Mouse (Mus musculus): Measurements from ENCODE around the gene Mrps18a. TPM values are rescaled to one million over a fixed set of nuclear protein-coding genes. Genes with fewer than 3 reads are reported as not detected.

Mrps18a gene
- total and polyA plus RNA-seq, 2 experiments = 33.3 to 44.6 TPM

DNA sequence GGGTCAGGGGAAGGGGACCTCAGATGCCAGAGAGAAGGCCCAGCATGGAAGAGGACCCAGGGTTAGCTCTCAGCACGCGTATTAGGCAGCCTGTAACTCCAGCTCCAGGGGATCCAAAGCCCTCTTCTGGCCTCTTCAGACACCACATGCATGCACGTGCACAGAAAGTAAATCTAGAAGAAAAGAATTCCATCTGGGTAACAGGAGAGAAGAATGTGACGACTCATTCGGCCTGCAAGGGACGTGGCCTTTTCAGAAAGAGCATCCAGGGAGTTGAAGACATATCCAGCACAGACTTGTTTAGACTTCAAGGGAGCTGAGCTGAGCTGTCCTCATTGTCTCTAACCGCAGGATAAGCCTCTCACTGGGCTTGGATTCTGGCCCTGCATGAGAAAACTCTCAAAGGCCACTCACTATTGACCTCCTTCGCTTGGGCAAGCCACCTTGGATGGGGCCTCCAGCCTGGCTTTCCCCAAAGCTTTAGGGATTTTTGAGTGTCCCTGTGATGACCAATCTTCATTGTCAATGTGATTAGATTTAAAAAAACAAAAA, 8.1 kb upstream of the Mrps18a start:
- H3K27me3 ChIP-seq (ENCODE audit: control insufficient read depth, insufficient read depth, low read length) = no peaks in the 10 kb centered on the region
- no peaks in the 10 kb centered on the region for H3K4me1 ChIP-seq (ENCODE audit: control insufficient read depth, insufficient read depth, low read length)
- TF ChIP-seq POLR2A (IDR thresholded peaks at IDR 0.05; ENCODE audit: extremely low read depth, insufficient read depth, low read length) = no peak
- no peak for TF ChIP-seq CTCF (IDR thresholded peaks at IDR 0.05; ENCODE audit: low read depth, low read length)
- H3K36me3 ChIP-seq (ENCODE audit: control insufficient read depth, insufficient read depth, low read length) = no peaks in the 10 kb centered on the region
- no peak for DNase-seq (ENCODE audit: extremely low read depth, low read depth, low spot score)
- no peak overlapping the region for H3K4me3 ChIP-seq (ENCODE audit: insufficient read depth, low read depth, low read length)
- H3K9ac ChIP-seq (ENCODE audit: low read depth, low read length) = no peak overlapping the region
- 85% methylated on average over 8 of the region's 8 CpGs for WGBS
- H3K79me2 ChIP-seq (ENCODE audit: control insufficient read depth, insufficient read depth, low read length) = no peaks in the 10 kb centered on the region
- no peak overlapping the region for H3K27ac ChIP-seq (replicated peaks; ENCODE audit: insufficient read depth, low read depth, low read length)

DNA sequence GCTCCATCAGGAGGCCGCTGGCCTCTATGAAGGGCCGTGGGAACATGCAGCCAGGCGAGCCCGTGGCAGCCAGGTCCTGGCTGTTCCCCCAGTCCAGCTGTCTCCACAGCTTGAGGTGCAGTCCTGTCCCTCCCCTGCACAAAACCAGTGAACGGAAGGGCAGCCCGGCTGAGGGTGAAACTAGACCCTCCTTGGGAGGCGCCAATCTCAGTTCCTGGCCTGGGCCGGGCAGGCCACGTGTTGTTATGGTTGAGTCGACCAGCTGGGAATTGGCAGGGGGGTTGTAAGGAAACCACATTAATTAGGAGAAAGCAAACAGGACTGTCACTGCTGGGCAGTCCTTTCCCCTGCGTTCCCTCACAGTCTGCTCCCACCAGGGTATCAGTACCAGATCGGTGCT, 6.3 kb upstream of the Mrps18a start:
- no peak overlapping the region for H3K9ac ChIP-seq (ENCODE audit: low read depth, low read length)
- no peaks in the 10 kb centered on the region for H3K79me2 ChIP-seq (ENCODE audit: control insufficient read depth, insufficient read depth, low read length)
- 55% methylated on average over 12 of the region's 12 CpGs for WGBS
- H3K4me1 ChIP-seq (ENCODE audit: control insufficient read depth, insufficient read depth, low read length) = no peaks in the 10 kb centered on the region
- TF ChIP-seq POLR2A (IDR thresholded peaks at IDR 0.05; ENCODE audit: extremely low read depth, insufficient read depth, low read length) = no peak
- no peak for TF ChIP-seq CTCF (IDR thresholded peaks at IDR 0.05; ENCODE audit: low read depth, low read length)
- H3K36me3 ChIP-seq (ENCODE audit: control insufficient read depth, insufficient read depth, low read length) = no peaks in the 10 kb centered on the region
- H3K27me3 ChIP-seq (ENCODE audit: control insufficient read depth, insufficient read depth, low read length) = no peaks in the 10 kb centered on the region
- H3K27ac ChIP-seq (replicated peaks; ENCODE audit: insufficient read depth, low read depth, low read length) = no peak overlapping the region
- DNase-seq (ENCODE audit: extremely low read depth, low read depth, low spot score) = no peak
- H3K4me3 ChIP-seq (ENCODE audit: insufficient read depth, low read depth, low read length) = no peak overlapping the region

DNA sequence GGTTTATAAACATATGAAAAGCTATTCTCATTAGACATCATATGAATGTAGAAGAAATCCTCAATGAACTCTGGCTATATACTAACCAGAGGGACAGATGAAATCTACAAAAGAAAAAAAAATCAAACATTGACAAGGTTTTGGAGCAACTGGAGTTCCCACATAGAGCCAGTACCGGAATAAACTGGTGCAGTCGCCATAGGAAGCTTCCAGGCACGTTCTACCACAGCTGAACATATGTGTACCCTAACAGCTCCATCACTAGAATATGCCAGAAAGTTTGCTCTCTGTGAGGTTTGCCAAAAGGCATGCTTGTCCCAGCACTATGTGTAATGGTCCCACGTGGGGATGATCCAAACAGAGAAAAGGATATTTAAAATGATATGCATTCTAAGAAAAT, 2.5 kb upstream of the Mrps18a start:
- H3K4me1 ChIP-seq (ENCODE audit: control insufficient read depth, insufficient read depth, low read length) = no peaks in the 10 kb centered on the region
- H3K36me3 ChIP-seq (ENCODE audit: control insufficient read depth, insufficient read depth, low read length) = no peaks in the 10 kb centered on the region
- H3K27me3 ChIP-seq (ENCODE audit: control insufficient read depth, insufficient read depth, low read length) = no peaks in the 10 kb centered on the region
- TF ChIP-seq POLR2A (IDR thresholded peaks at IDR 0.05; ENCODE audit: extremely low read depth, insufficient read depth, low read length) = no peak
- TF ChIP-seq CTCF (IDR thresholded peaks at IDR 0.05; ENCODE audit: low read depth, low read length) = no peak
- no peak overlapping the region for H3K9ac ChIP-seq (ENCODE audit: low read depth, low read length)
- H3K4me3 ChIP-seq (ENCODE audit: insufficient read depth, low read depth, low read length) = no peak overlapping the region
- H3K27ac ChIP-seq (replicated peaks; ENCODE audit: insufficient read depth, low read depth, low read length) = no peak overlapping the region
- WGBS = 75% methylated on average over 4 of the region's 4 CpGs
- DNase-seq (ENCODE audit: extremely low read depth, low read depth, low spot score) = no peak
- H3K79me2 ChIP-seq (ENCODE audit: control insufficient read depth, insufficient read depth, low read length) = peaks cover 4% of the 10 kb centered on the region; the same call in 1 of the 2 replicates

DNA sequence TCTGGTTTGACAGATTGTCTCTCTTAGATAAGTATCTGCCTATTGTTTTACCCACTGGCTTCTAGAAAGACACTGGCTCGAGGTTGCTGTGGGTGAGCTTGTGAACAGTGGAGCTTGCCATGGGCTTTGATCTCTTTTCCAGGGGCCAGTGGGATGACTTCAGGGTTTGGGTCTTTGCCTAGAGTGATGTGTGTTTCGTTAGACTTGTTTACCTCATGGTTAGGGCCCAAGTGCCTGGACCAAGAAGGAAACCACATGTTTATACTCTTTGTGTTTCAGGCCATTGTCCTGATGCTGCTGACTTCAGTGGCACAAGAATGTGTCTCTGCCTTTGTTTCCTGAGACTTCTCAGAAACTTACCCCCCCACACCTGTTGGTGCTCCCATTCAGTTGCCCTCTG, 4.7 kb downstream of the Mrps18a start:
- H3K27me3 ChIP-seq (ENCODE audit: control insufficient read depth, insufficient read depth, low read length) = no peaks in the 10 kb centered on the region

GRCm38 (mm10) chr17:46116138-46116537, 5.4 kb downstream of the Mrps18a start:
- H3K9ac ChIP-seq (ENCODE audit: low read depth, low read length) = no peak overlapping the region
- WGBS = 92% methylated on average over 11 of the region's 11 CpGs
- no peak for DNase-seq (ENCODE audit: extremely low read depth, low read depth, low spot score)
- H3K4me1 ChIP-seq (ENCODE audit: control insufficient read depth, insufficient read depth, low read length) = no peaks in the 10 kb centered on the region
- no peak overlapping the region for H3K4me3 ChIP-seq (ENCODE audit: insufficient read depth, low read depth, low read length)
- H3K27me3 ChIP-seq (ENCODE audit: control insufficient read depth, insufficient read depth, low read length) = no peaks in the 10 kb centered on the region
- H3K36me3 ChIP-seq (ENCODE audit: control insufficient read depth, insufficient read depth, low read length) = peaks cover 5% of the 10 kb centered on the region; the same call in 1 of the 2 replicates
- TF ChIP-seq POLR2A (IDR thresholded peaks at IDR 0.05; ENCODE audit: extremely low read depth, insufficient read depth, low read length) = no peak
- TF ChIP-seq CTCF (IDR thresholded peaks at IDR 0.05; ENCODE audit: low read depth, low read length) = no peak
- H3K27ac ChIP-seq (replicated peaks; ENCODE audit: insufficient read depth, low read depth, low read length) = no peak overlapping the region
- peaks cover 8% of the 10 kb centered on the region; the same call in 1 of the 2 replicates for H3K79me2 ChIP-seq (ENCODE audit: control insufficient read depth, insufficient read depth, low read length)

More for the DNA sequence above, 4.7 kb downstream of the Mrps18a start:
- 14% methylated on average over 2 of the region's 2 CpGs for WGBS
- H3K79me2 ChIP-seq (ENCODE audit: control insufficient read depth, insufficient read depth, low read length) = peaks cover 8% of the 10 kb centered on the region; the same call in 1 of the 2 replicates
- H3K36me3 ChIP-seq (ENCODE audit: control insufficient read depth, insufficient read depth, low read length) = peaks cover 5% of the 10 kb centered on the region; the same call in 1 of the 2 replicates
- no peak for DNase-seq (ENCODE audit: extremely low read depth, low read depth, low spot score)
- no peaks in the 10 kb centered on the region for H3K4me1 ChIP-seq (ENCODE audit: control insufficient read depth, insufficient read depth, low read length)
- H3K9ac ChIP-seq (ENCODE audit: low read depth, low read length) = no peak overlapping the region
- no peak for TF ChIP-seq POLR2A (IDR thresholded peaks at IDR 0.05; ENCODE audit: extremely low read depth, insufficient read depth, low read length)
- no peak for TF ChIP-seq CTCF (IDR thresholded peaks at IDR 0.05; ENCODE audit: low read depth, low read length)
- H3K4me3 ChIP-seq (ENCODE audit: insufficient read depth, low read depth, low read length) = no peak overlapping the region
- H3K27ac ChIP-seq (replicated peaks; ENCODE audit: insufficient read depth, low read depth, low read length) = no peak overlapping the region

GRCm38 (mm10) chr17:46116881-46117280, 6.1 kb downstream of the Mrps18a start:
- H3K27ac ChIP-seq (replicated peaks; ENCODE audit: insufficient read depth, low read depth, low read length) = no peak overlapping the region
- peaks cover 5% of the 10 kb centered on the region; the same call in 1 of the 2 replicates for H3K36me3 ChIP-seq (ENCODE audit: control insufficient read depth, insufficient read depth, low read length)
- TF ChIP-seq CTCF (IDR thresholded peaks at IDR 0.05; ENCODE audit: low read depth, low read length) (no peak), POLR2A (IDR thresholded peaks at IDR 0.05; ENCODE audit: extremely low read depth, insufficient read depth, low read length) (no peak)
- WGBS = 59% methylated on average over 3 of the region's 3 CpGs
- DNase-seq (ENCODE audit: extremely low read depth, low read depth, low spot score) = no peak
- H3K9ac ChIP-seq (ENCODE audit: low read depth, low read length) = no peak overlapping the region
- H3K79me2 ChIP-seq (ENCODE audit: control insufficient read depth, insufficient read depth, low read length) = peaks cover 8% of the 10 kb centered on the region; the same call in 1 of the 2 replicates
- H3K27me3 ChIP-seq (ENCODE audit: control insufficient read depth, insufficient read depth, low read length) = no peaks in the 10 kb centered on the region
- H3K4me1 ChIP-seq (ENCODE audit: control insufficient read depth, insufficient read depth, low read length) = no peaks in the 10 kb centered on the region
- H3K4me3 ChIP-seq (ENCODE audit: insufficient read depth, low read depth, low read length) = no peak overlapping the region
